Mouse (Mus musculus): ENCODE data around the gene Gm10112.

Gene Gm10112

GRCm38 (mm10) chrX:111168040-111168439 lies at the start of gene Gm10112:
Gm10112 (plus strand) TSS chrX:111168340.
- DNase-seq (ENCODE audit: low spot score) = no peak

DNA sequence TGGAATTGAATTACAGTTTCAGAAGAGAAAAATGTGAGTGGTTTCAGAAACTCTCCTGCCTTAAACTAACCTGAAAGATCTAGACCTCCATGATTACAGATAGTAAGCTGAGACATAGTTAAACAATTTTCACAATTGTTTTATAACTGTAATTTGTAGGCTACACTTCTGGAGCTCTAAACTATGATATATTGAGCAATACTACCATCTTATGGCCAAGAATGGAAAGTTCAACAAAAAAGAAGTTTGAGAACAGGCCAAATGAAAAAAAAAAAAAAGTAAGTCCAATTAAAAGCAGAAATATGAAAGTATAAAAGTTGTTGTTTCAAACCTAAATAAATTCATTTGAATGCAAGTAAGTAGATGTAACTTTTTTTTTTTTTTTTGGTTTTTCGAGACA lies 21.4 kb downstream of the Gm10112 start:
- no peak for DNase-seq (ENCODE audit: low spot score)

- DNase-seq (ENCODE audit: low spot score) = peak; percentile 47
These were observed 28.2 kb downstream of the Gm10112 start for GRCm38 (mm10) chrX:111196376-111196775.

GRCm38 (mm10) chrX:111210225-111210624 lies 42.1 kb downstream of the Gm10112 start:
- DNase-seq (ENCODE audit: low spot score) = peak; percentile 51
